In the genomic region with DNA sequence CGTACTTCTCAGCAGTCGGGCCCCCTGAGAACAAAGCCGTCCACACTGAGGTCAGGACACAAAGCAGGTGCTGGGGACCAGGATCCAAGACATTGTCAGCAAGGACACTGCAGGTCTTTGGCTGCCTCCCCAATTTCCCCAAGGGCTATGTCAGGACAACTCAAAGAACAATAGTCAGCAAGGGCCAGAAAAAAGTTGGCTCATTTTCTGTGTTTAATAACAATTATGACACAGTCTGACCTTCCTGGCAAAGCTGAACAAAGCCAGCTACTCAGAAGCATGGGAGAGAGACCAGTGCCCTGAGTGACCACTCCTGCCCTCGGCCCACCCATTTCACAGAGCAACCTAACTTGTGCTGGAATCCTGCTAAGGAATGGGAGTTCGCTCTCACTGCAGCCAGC, we compare ENCODE assay signal across 7 mouse cellular contexts. TPM values are rescaled to one million over a fixed set of nuclear protein-coding genes. Genes with fewer than 3 reads are reported as not detected.
DNase-seq lines count a peak whose midpoint lies in the region; ATAC-seq and TF ChIP-seq lines count a peak whose summit lies in the region.

No protein-coding gene starts in this region.

- no peak overlapping the region for H3K9ac ChIP-seq in heart, postnatal 0 days (replicated peaks; ENCODE audit: low read depth, low read length)

- TF ChIP-seq POLR2A in olfactory bulb, adult 2 months (IDR thresholded peaks at IDR 0.05; ENCODE audit: insufficient read depth, low read depth, low read length), result no peak

- DNase-seq in left cerebral cortex, postnatal 4 days, result peak; percentile 28
- no peak for DNase-seq in left cerebral cortex, postnatal 14 days (ENCODE audit: low spot score in 2 of 2)
- peak; percentile 66 for DNase-seq in cerebellum, adult 9-11 months
- peak; percentile 52 for DNase-seq in heart, postnatal 0 days (ENCODE audit: low spot score)
- no peak for DNase-seq in yolk sac, embryonic 10.5 days (ENCODE audit: low spot score)
- DNase-seq in embryo, embryonic 11 days, result no peak

- H3K27ac ChIP-seq in heart, postnatal 0 days (ENCODE audit: low read depth), result peak overlapping the region; percentile 27; the same call in 1 of the 2 replicates
- H3K27ac ChIP-seq in olfactory bulb, adult 2 months (ENCODE audit: insufficient read depth, low read depth, low read length), result peak overlapping the region; percentile 12; the same call in 1 of the 2 replicates

- 49% methylated on average over 5 of the region's 5 CpGs for WGBS in heart, postnatal 0 days
- WGBS in olfactory bulb, adult 2 months, result 50% methylated on average over 5 of the region's 5 CpGs

- H3K9me3 ChIP-seq in heart, postnatal 0 days (replicated peaks; ENCODE audit: control insufficient read depth, low read length), result no peaks in the 10 kb centered on the region

- H3K4me1 ChIP-seq in heart, postnatal 0 days (ENCODE audit: control insufficient read depth, insufficient read depth), result peaks cover 3% of the 10 kb centered on the region; the same call in 1 of the 2 replicates
- peaks cover 5% of the 10 kb centered on the region; the same call in 1 of the 2 replicates for H3K4me1 ChIP-seq in olfactory bulb, adult 2 months (ENCODE audit: control insufficient read depth, insufficient read depth, low read length)

- H3K4me2 ChIP-seq in heart, postnatal 0 days (ENCODE audit: low read depth, low read length), result no peak overlapping the region

- peaks cover 42% of the 10 kb centered on the region for H3K36me3 ChIP-seq in heart, postnatal 0 days (replicated peaks; ENCODE audit: control insufficient read depth, insufficient read depth, low read length)

- H3K4me3 ChIP-seq in heart, postnatal 0 days (ENCODE audit: low read depth, low read length), result no peak overlapping the region
- no peak overlapping the region for H3K4me3 ChIP-seq in olfactory bulb, adult 2 months (ENCODE audit: insufficient read depth, low read depth, low read length)

- no peaks in the 10 kb centered on the region for H3K27me3 ChIP-seq in heart, postnatal 0 days (ENCODE audit: control insufficient read depth, insufficient read depth, low read length)

- ATAC-seq in heart, postnatal 0 days (ENCODE audit: insufficient read depth, low read depth), result peak; percentile 75

- no peak for TF ChIP-seq CTCF in heart, postnatal 0 days (IDR thresholded peaks at IDR 0.05; ENCODE audit: low read depth)
- no peak for TF ChIP-seq CTCF in olfactory bulb, adult 2 months (IDR thresholded peaks at IDR 0.05; ENCODE audit: insufficient read depth, low read depth, low read length)

- 0 out of 2 replicates have a peak, but pooled peaks have one; percentile 58 for TF ChIP-seq EP300 in heart, postnatal 0 days (IDR thresholded peaks at IDR 0.05; ENCODE audit: low read depth)

- intact Hi-C loops in left cerebral cortex, postnatal 4 days (cut with DNase I), result loop anchor here (10.0 kb wide), 1 partner anchor 108 kb away; a partner anchor contains a TSS
- intact Hi-C loops in left cerebral cortex, postnatal 14 days (cut with DNase I), result no loop called here

RNA-seq across cellular contexts. Expression of a gene that starts 35.3 kb away (rescaled TPM):
- total RNA-seq in left cerebral cortex, postnatal 4 days (2021), result 100 to 1,000 TPM; 176 to 190 TPM
- total RNA-seq in left cerebral cortex, postnatal 14 days (2021), result 100 to 1,000 TPM; 113 to 115 TPM
- total RNA-seq in heart, postnatal 0 days (2014; rRNA removed; ENCODE audit: low replicate concordance), result 43.9 and 53.4 TPM in 2 replicates
- 18.3 and 21.6 TPM in 2 replicates for polyA plus RNA-seq in heart, postnatal 0 days (2015; fragmentation: Nextera tagmentation; extraction: Ambion mirVana)
- 89.7 and 164 TPM in 2 replicates for polyA plus RNA-seq in olfactory bulb, adult 2 months (2012; ENCODE audit: insufficient read depth, insufficient read length, low replicate concordance, missing spikeins)

Comparison
In these comparisons a context has a peak if more than half of its experiments do, and no peak if none do; other contexts are left out.
1. DNase-seq: peak in left cerebral cortex, postnatal 4 days (single experiment), cerebellum, adult 9-11 months (single experiment) and heart, postnatal 0 days (single experiment); none in left cerebral cortex, postnatal 14 days (0 of 2), yolk sac, embryonic 10.5 days (single experiment) and embryo, embryonic 11 days (single experiment).